Mouse (Mus musculus) heart, adult 2 months (tissue): Measurements from ENCODE around the gene Smad6. TPM values are rescaled to one million over a fixed set of nuclear protein-coding genes. Genes with fewer than 3 reads are reported as not detected.

Source experiments
- DNase-seq, 2 experiments: peaks; one replicate each; pipeline ENCODE4 v3.0.0; 2021
- H3K27ac ChIP-seq: fragments of 200-600 bp; 2 replicates; pipeline ENCODE4 v1.8.1; 2022
- H3K27me3 ChIP-seq: fragments of 200-500 bp; 2 replicates; pipeline ENCODE4 v1.6.1; 2012; ENCODE audit warnings: mild to moderate bottlenecking, low read length, inconsistent platforms, mixed read lengths; ENCODE audit not compliant: control insufficient read depth, insufficient read depth
- H3K36me3 ChIP-seq: fragments of 200-500 bp; 2 replicates; pipeline ENCODE4 v1.6.1; 2012; ENCODE audit warnings: low read length, inconsistent platforms; ENCODE audit not compliant: control insufficient read depth, insufficient read depth
- H3K4me1 ChIP-seq: fragments of 200-500 bp; 2 replicates; pipeline ENCODE4 v1.6.1; 2011; ENCODE audit warnings: low read length; ENCODE audit not compliant: control insufficient read depth, insufficient read depth
- H3K4me3 ChIP-seq: fragments of 200-600 bp; 2 replicates; pipeline ENCODE4 v1.8.1; 2022
- H3K79me2 ChIP-seq: fragments of 200-500 bp; replicated peaks from 2 replicates; pipeline ENCODE4 v1.6.1; 2012; ENCODE audit warnings: mild to moderate bottlenecking, inconsistent platforms, low read length, moderate library complexity, mixed read lengths; ENCODE audit not compliant: control insufficient read depth, insufficient read depth
- H3K9ac ChIP-seq: fragments of 200-500 bp; 2 replicates; pipeline ENCODE4 v1.6.1; 2012; ENCODE audit warnings: low read depth, mild to moderate bottlenecking, control low read depth, inconsistent platforms, low read length, mixed read lengths
- CTCF ChIP-seq: fragments of 200-600 bp; IDR thresholded peaks from 2 replicates; pipeline ENCODE4 v1.8.1; 2022; ENCODE audit warnings: antibody characterized with exemption, mild to moderate bottlenecking, moderate library complexity
- EP300 ChIP-seq: fragments of 200-500 bp; IDR thresholded peaks from 2 replicates; pipeline ENCODE4 v1.6.1; 2011; ENCODE audit warnings: low read depth, low read length, control low read depth; ENCODE audit not compliant: insufficient read depth
- POLR2A ChIP-seq: fragments of 200-500 bp; IDR thresholded peaks from 2 replicates; pipeline ENCODE4 v1.6.1; 2011; ENCODE audit warnings: mild to moderate bottlenecking, low read depth, low read length, control low read depth; ENCODE audit not compliant: insufficient read depth
- WGBS: fragments of 180-500 bp; shearing (Covaris S2); methylation state at CpG from one replicate; pipeline ENCODE4 v1.1.7; 2018; 5-methylcytosine and 5-hydroxymethylcytosine counted together
- intact Hi-C: fragments of 180-260 bp; cut with DNase I; formaldehyde crosslinking; loops from one replicate; pipeline ENCODE4 v1.15.1; 2025
- polyA plus RNA-seq: library from polyadenylated mRNA; depleted of rRNA; stranded (reverse); fragments of >200 nt; gene quantifications from 2 replicates; pipeline ENCODE4 v1.2.3, GENCODE M21; 2012
- total RNA-seq, 2 experiments: library from RNA; stranded (reverse); gene quantifications; 2 replicates each; pipeline ENCODE4 v1.2.3; 2021

Smad6 gene
- total and polyA plus RNA-seq, 3 experiments: 11.0 to 15.1 (median 14.7) TPM

- Histone ChIP-seq H3K79me2 (no peaks in the 10 kb centered on the region), H3K27ac (peak overlapping the region; percentile 45), H3K4me3 (no peak overlapping the region), H3K27me3 (no peaks in the 10 kb centered on the region), H3K36me3 (no peaks in the 10 kb centered on the region), H3K4me1 (peaks cover 36% of the 10 kb centered on the region), H3K9ac (no peak overlapping the region)
- intact Hi-C loops: loop anchor here (2.0 kb wide), 1 partner anchor 55 kb away; the partner anchor contains the start of gene Smad6
- 34% methylated on average over 14 of the region's 14 CpGs for WGBS
- TF ChIP-seq POLR2A (no peak), EP300 (no peak), CTCF (no peak)
- DNase-seq: peak in 1 of 2 experiments; percentile 51
Observed at GRCm38 (mm10) chr9:63967408-63968172, 54.3 kb downstream of the Smad6 start.

DNA sequence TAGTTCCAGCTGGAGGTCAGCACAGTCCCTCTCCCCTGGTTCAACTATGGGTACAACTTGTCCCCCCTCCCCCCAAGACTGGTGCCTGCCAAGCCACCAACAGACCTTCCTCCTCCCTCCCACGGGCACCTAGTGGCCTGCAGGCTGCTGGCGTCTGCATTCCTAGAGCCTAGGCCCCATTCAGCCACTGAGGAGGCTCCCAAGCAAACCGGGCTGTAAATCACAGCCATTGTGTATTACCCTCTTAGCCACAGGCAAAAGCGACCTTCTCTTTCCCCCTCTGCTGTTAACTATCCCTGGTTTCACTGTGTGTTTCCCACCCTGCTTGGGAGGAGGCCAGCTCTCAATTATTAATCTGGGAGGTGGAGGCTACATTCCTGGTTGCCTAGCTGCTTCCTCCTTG lies 56.3 kb downstream of the Smad6 start:
- WGBS: 39% methylated on average over 4 of the region's 4 CpGs
- DNase-seq: no peak
- H3K4me1 ChIP-seq: peaks cover 33% of the 10 kb centered on the region
- H3K27ac ChIP-seq: no peak overlapping the region
- H3K36me3 ChIP-seq: no peaks in the 10 kb centered on the region
- TF ChIP-seq POLR2A (no peak), CTCF (no peak), EP300 (no peak)
- intact Hi-C loops: no loop called here
- H3K27me3 ChIP-seq: no peaks in the 10 kb centered on the region
- no peak overlapping the region for H3K9ac ChIP-seq
- H3K79me2 ChIP-seq: no peaks in the 10 kb centered on the region
- no peak overlapping the region for H3K4me3 ChIP-seq

- H3K4me1 ChIP-seq: peaks cover 34% of the 10 kb centered on the region
- H3K79me2 ChIP-seq: no peaks in the 10 kb centered on the region
- WGBS: 64% methylated on average over 6 of the region's 6 CpGs
- no peaks in the 10 kb centered on the region for H3K27me3 ChIP-seq
- no peak for TF ChIP-seq CTCF
- TF ChIP-seq EP300: no peak
- TF ChIP-seq POLR2A: no peak
- intact Hi-C loops: no loop called here
- H3K27ac ChIP-seq: no peak overlapping the region
- H3K36me3 ChIP-seq: no peaks in the 10 kb centered on the region
- no peak overlapping the region for H3K9ac ChIP-seq
- H3K4me3 ChIP-seq: no peak overlapping the region
- no peak for DNase-seq
Observed at GRCm38 (mm10) chr9:63961881-63962280, 60.0 kb downstream of the Smad6 start.

DNA sequence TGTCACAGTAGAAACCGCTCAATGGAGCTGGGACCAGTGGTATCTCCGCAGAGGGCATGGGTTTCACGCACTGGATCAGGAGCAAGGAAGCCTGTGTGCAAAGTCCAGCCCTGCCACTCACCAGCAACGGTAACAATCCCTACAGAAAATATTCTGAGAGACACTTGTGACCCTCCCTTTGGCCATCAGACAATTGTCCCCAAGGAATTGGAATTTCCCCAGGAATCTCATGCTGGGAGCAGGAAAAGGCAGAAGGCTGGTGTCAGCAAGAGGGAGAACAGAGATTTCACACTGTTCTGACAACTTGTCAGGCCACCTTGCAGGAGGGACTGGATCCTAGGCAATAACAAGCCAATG lies 61.1 kb downstream of the Smad6 start:
- no peak overlapping the region for H3K9ac ChIP-seq
- 35% methylated on average over 4 of the region's 4 CpGs for WGBS
- intact Hi-C loops: no loop called here

GRCm38 (mm10) chr9:63959933-63960828 lies 61.7 kb downstream of the Smad6 start:
- H3K36me3 ChIP-seq: no peaks in the 10 kb centered on the region
- H3K4me3 ChIP-seq: peak overlapping the region; percentile 38
- TF ChIP-seq EP300 (no peak), CTCF (no peak), POLR2A (0 out of 2 replicates have a peak, but pooled peaks have one; percentile 18)
- no peaks in the 10 kb centered on the region for H3K79me2 ChIP-seq
- H3K27me3 ChIP-seq: no peaks in the 10 kb centered on the region
- H3K9ac ChIP-seq: peak overlapping the region; percentile 7; the same call in 1 of the 2 replicates
- H3K27ac ChIP-seq: peak overlapping the region; percentile 78
- intact Hi-C loops: loop anchor here (2.0 to 5.0 kb wide), 2 partner anchors 32 to 61 kb away; no protein-coding TSS in a partner anchor
- DNase-seq: peak in 1 of 2 experiments; percentile 55
- 17% methylated on average over 21 of the region's 21 CpGs for WGBS
- peaks cover 30% of the 10 kb centered on the region for H3K4me1 ChIP-seq

More for the DNA sequence above, 61.1 kb downstream of the Smad6 start:
- Histone ChIP-seq H3K79me2 (no peaks in the 10 kb centered on the region), H3K27ac (peak overlapping the region; percentile 78), H3K27me3 (no peaks in the 10 kb centered on the region), H3K4me1 (peaks cover 32% of the 10 kb centered on the region), H3K36me3 (no peaks in the 10 kb centered on the region), H3K4me3 (peak overlapping the region; percentile 2; the same call in 1 of the 2 replicates)
- DNase-seq: no peak
- TF ChIP-seq CTCF: no peak
- TF ChIP-seq POLR2A: no peak
- no peak for TF ChIP-seq EP300
